ENCODE assay signal across 8 mouse cellular contexts in the genomic region with DNA sequence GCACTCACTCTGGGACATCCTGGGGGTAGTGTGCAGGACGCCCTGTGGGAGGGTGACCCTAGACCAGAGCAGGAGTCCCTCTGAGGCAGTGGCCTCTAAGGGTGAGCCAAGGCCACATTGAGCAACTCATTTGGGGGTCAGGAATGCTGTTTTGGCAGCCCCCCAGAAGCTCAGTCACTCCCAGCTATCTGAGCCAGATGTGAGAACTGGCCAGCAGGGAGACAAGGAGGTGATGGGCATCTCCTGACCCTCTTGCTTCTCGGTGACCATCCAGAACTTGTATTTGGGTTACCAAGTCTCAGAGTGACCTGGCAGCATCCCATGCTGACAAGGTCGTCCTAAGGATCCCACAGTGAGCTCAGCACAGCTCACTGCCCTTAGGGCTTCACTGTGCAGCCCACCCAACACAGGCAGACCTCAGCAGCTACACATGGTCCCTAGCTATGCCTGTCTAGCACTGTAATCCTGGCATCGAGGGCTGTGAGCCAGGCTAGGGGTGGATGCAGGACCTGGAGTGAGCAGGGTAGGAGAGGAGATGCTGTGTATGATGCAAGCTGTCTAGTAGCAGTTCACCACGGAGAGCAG. TPM values are rescaled to one million over a fixed set of nuclear protein-coding genes. Genes with fewer than 3 reads are reported as not detected.
DNase-seq lines count a peak whose midpoint lies in the region; ATAC-seq and TF ChIP-seq lines count a peak whose summit lies in the region.

No protein-coding gene starts in this region.

- ATAC-seq in intestine, postnatal 0 days: peak; percentile 57; the same call in 1 of the 2 replicates
- ATAC-seq in intestine, embryonic 15.5 days: no peak; the same call in 1 of the 2 replicates
- no peak for ATAC-seq in liver, embryonic 15.5 days (ENCODE audit: insufficient read depth)

- no peak for TF ChIP-seq POLR2A in cerebellum, adult 2 months (IDR thresholded peaks at IDR 0.05; ENCODE audit: borderline replicate concordance, insufficient read depth, low read length)

- TF ChIP-seq CTCF in intestine, postnatal 0 days (IDR thresholded peaks at IDR 0.05; ENCODE audit: low read depth): no peak
- TF ChIP-seq CTCF in cerebellum, adult 2 months (IDR thresholded peaks at IDR 0.05; ENCODE audit: borderline replicate concordance, insufficient read depth, low read depth, low read length): no peak

- H3K27me3 ChIP-seq in intestine, postnatal 0 days (replicated peaks; ENCODE audit: control insufficient read depth, insufficient read depth, low read length): no peaks in the 10 kb centered on the region
- H3K27me3 ChIP-seq in intestine, embryonic 15.5 days (replicated peaks): no peaks in the 10 kb centered on the region
- peaks cover 46% of the 10 kb centered on the region for H3K27me3 ChIP-seq in embryonic facial prominence, embryonic 10.5 days (replicated peaks; ENCODE audit: low read depth, poor library complexity, severe bottlenecking)
- H3K27me3 ChIP-seq in liver, embryonic 15.5 days: no peaks in the 10 kb centered on the region
- H3K27me3 ChIP-seq in cerebellum, adult 2 months (ENCODE audit: control insufficient read depth, insufficient read depth, low read length): no peaks in the 10 kb centered on the region

- no peak overlapping the region for H3K4me3 ChIP-seq in intestine, postnatal 0 days (ENCODE audit: low read depth, low read length)
- no peak overlapping the region for H3K4me3 ChIP-seq in intestine, embryonic 15.5 days (replicated peaks)
- peak overlapping the region; percentile 5; the same call in 1 of the 2 replicates for H3K4me3 ChIP-seq in embryonic facial prominence, embryonic 10.5 days
- peak overlapping the region; percentile 37 for H3K4me3 ChIP-seq in liver, embryonic 15.5 days (replicated peaks)
- H3K4me3 ChIP-seq in cerebellum, adult 2 months (replicated peaks; ENCODE audit: insufficient read depth, low read depth, low read length): no peak overlapping the region

- no peaks in the 10 kb centered on the region for H3K9me3 ChIP-seq in intestine, postnatal 0 days (ENCODE audit: control insufficient read depth)
- no peaks in the 10 kb centered on the region for H3K9me3 ChIP-seq in intestine, embryonic 15.5 days
- no peaks in the 10 kb centered on the region for H3K9me3 ChIP-seq in embryonic facial prominence, embryonic 10.5 days
- H3K9me3 ChIP-seq in liver, embryonic 15.5 days (replicated peaks): no peaks in the 10 kb centered on the region

- H3K4me1 ChIP-seq in intestine, postnatal 0 days (replicated peaks; ENCODE audit: control insufficient read depth, insufficient read depth, low read length): peaks cover 13% of the 10 kb centered on the region
- H3K4me1 ChIP-seq in intestine, embryonic 15.5 days (replicated peaks): peaks cover 36% of the 10 kb centered on the region
- H3K4me1 ChIP-seq in embryonic facial prominence, embryonic 10.5 days: peaks cover 50% of the 10 kb centered on the region
- peaks cover 90% of the 10 kb centered on the region for H3K4me1 ChIP-seq in liver, embryonic 15.5 days (replicated peaks)
- peaks cover 9% of the 10 kb centered on the region; the same call in 1 of the 2 replicates for H3K4me1 ChIP-seq in cerebellum, adult 2 months (ENCODE audit: control insufficient read depth, insufficient read depth, low read length)

- no peak overlapping the region for H3K27ac ChIP-seq in intestine, postnatal 0 days (ENCODE audit: low read depth, low read length)
- H3K27ac ChIP-seq in intestine, embryonic 15.5 days: no peak overlapping the region
- no peak overlapping the region; the same call in 1 of the 2 replicates for H3K27ac ChIP-seq in embryonic facial prominence, embryonic 10.5 days (replicated peaks)
- peak overlapping the region; percentile 82 for H3K27ac ChIP-seq in liver, embryonic 15.5 days (replicated peaks)
- no peak overlapping the region for H3K27ac ChIP-seq in cerebellum, adult 2 months (ENCODE audit: insufficient read depth, low read length)

- H3K9ac ChIP-seq in intestine, postnatal 0 days (ENCODE audit: low read depth, low read length): no peak overlapping the region
- H3K9ac ChIP-seq in intestine, embryonic 15.5 days: no peak overlapping the region
- H3K9ac ChIP-seq in liver, embryonic 15.5 days: peak overlapping the region; percentile 54; the same call in 1 of the 2 replicates

- intact Hi-C loops in heart, postnatal 36 days (cut with DNase I): no loop called here

- no peak for DNase-seq in embryonic facial prominence, embryonic 10.5 days (ENCODE audit: low spot score)
- peak; percentile 63 to 70 for DNase-seq in heart, postnatal 36 days
- DNase-seq in frontal cortex, postnatal 14 days (ENCODE audit: low spot score in 2 of 2): no peak
- DNase-seq in cerebellum, adult 2 months: no peak
- DNase-seq in layer of hippocampus, adult 11-12 months (ENCODE audit: low spot score): no peak

- H3K4me2 ChIP-seq in intestine, postnatal 0 days (replicated peaks; ENCODE audit: low read depth): no peak overlapping the region
- H3K4me2 ChIP-seq in intestine, embryonic 15.5 days (replicated peaks): no peak overlapping the region
- H3K4me2 ChIP-seq in liver, embryonic 15.5 days: peak overlapping the region; percentile 72

- 47% methylated on average over 4 of the region's 5 CpGs for WGBS in intestine, postnatal 0 days
- 43% methylated on average over 5 of the region's 5 CpGs for WGBS in intestine, embryonic 15.5 days
- 53% methylated on average over 5 of the region's 5 CpGs for WGBS in embryonic facial prominence, embryonic 10.5 days
- 37% methylated on average over 5 of the region's 5 CpGs for WGBS in liver, embryonic 15.5 days (ENCODE audit: insufficient replicate concordance)
- WGBS in cerebellum, adult 2 months: 42% methylated on average over 5 of the region's 5 CpGs

- no peaks in the 10 kb centered on the region for H3K36me3 ChIP-seq in intestine, postnatal 0 days (ENCODE audit: control insufficient read depth, insufficient read depth)
- H3K36me3 ChIP-seq in intestine, embryonic 15.5 days: no peaks in the 10 kb centered on the region
- H3K36me3 ChIP-seq in embryonic facial prominence, embryonic 10.5 days (replicated peaks): peaks cover 26% of the 10 kb centered on the region
- H3K36me3 ChIP-seq in liver, embryonic 15.5 days (replicated peaks): no peaks in the 10 kb centered on the region

RNA-seq across cellular contexts. Expression of a gene that starts 49.3 kb away (rescaled TPM):
- 2.0 and 2.3 TPM in 2 replicates for polyA plus RNA-seq in intestine, postnatal 0 days (2015; fragmentation: Nextera tagmentation; extraction: Ambion mirVana)
- 8.1 and 8.3 TPM in 2 replicates for polyA plus RNA-seq in intestine, embryonic 15.5 days (2015; fragmentation: Nextera tagmentation; extraction: Ambion mirVana)
- 23.7 and 24.5 TPM in 2 replicates for polyA plus RNA-seq in embryonic facial prominence, embryonic 10.5 days (2016; fragmentation: Nextera tagmentation; extraction: Ambion mirVana)
- total RNA-seq in heart, postnatal 36 days (2021): 10 to 100 TPM; 25.1 to 26.4 TPM
- polyA plus RNA-seq in liver, embryonic 15.5 days (2015; fragmentation: Nextera tagmentation; extraction: Ambion mirVana): 0.50 and 0.60 TPM in 2 replicates
- 9.5 and 11.0 TPM in 2 replicates for polyA plus RNA-seq in cerebellum, adult 2 months (2012; rRNA removed)

Comparison
In these comparisons a context has a peak if more than half of its experiments do, and no peak if none do; other contexts are left out.
1. H3K4me3 ChIP-seq: peak in embryonic facial prominence, embryonic 10.5 days (single experiment) and liver, embryonic 15.5 days (single experiment); none in intestine, postnatal 0 days (single experiment), intestine, embryonic 15.5 days (single experiment) and cerebellum, adult 2 months (single experiment).
2. DNase-seq: peak in heart, postnatal 36 days (2 of 2); none in embryonic facial prominence, embryonic 10.5 days (single experiment), frontal cortex, postnatal 14 days (0 of 2), cerebellum, adult 2 months (0 of 2) and layer of hippocampus, adult 11-12 months (single experiment).